Mouse (Mus musculus): ENCODE measurements at regions not wholly inside any gene's neighbourhood (a gene's known extent, or its start where the extent isn't known, plus 50 kb on each side); places are given as distances from the start of the nearest gene placed in this dataset.

GRCm38 (mm10) chr1:184138661-184139060 is 104.6 kb upstream of the 1700056E22Rik start:
- no peak for DNase-seq (ENCODE audit: low spot score)

GRCm38 (mm10) chr1:184130897-184131296 is 96.8 kb upstream of the 1700056E22Rik start:
- DNase-seq (ENCODE audit: low spot score) = no peak

- DNase-seq (ENCODE audit: low spot score) = no peak
Measured at GRCm38 (mm10) chr1:184127321-184127720, 93.2 kb upstream of the 1700056E22Rik start.

- no peak for DNase-seq (ENCODE audit: low spot score)
Measured at GRCm38 (mm10) chr1:184126909-184127308, 92.8 kb upstream of the 1700056E22Rik start.
